Mouse (Mus musculus) ES-Bruce4 (cell line): ENCODE results near the gene Ms4a3.

Experiments used
- CTCF ChIP-seq: IDR thresholded peaks from one replicate; pipeline ENCODE4 v1.8.1; 2011; ENCODE audit warnings: low read depth, low read length
- EP300 ChIP-seq: IDR thresholded peaks from 2 replicates; pipeline ENCODE4 v1.6.1; 2011; ENCODE audit warnings: low read depth, low read length; ENCODE audit not compliant: insufficient read depth
- POLR2A ChIP-seq: IDR thresholded peaks from one replicate; pipeline ENCODE4 v1.8.1; 2011; ENCODE audit warnings: low read length; ENCODE audit not compliant: insufficient read depth

DNA sequence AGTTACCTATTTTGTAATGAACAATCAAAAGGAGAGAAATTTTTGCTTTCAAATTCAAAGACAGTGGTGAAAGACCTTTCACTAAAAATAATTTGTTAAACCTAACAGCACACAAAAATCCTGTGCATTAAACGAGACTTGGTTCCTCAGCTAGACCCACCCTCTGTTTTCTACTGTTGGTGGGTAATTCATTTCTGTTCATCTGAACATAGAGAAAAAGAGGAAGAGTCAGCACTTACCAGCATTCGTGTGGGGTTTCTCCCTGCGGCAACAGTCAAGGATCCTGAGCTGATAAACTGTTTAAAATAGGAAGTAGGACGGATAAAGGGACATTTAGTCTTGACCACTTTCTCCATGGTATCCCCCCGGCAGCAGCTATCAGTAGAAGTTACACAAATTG is 5.1 kb downstream of the Ms4a3 start:
- TF ChIP-seq POLR2A (no peak), CTCF (no peak), EP300 (no peak)
